Mouse (Mus musculus): Measurements from ENCODE around the gene Tsnax. TPM values are rescaled to one million over a fixed set of nuclear protein-coding genes. Genes with fewer than 3 reads are reported as not detected.

Tsnax gene
- polyA plus RNA-seq, 1 experiment from 2014 or later = 162 TPM

DNA sequence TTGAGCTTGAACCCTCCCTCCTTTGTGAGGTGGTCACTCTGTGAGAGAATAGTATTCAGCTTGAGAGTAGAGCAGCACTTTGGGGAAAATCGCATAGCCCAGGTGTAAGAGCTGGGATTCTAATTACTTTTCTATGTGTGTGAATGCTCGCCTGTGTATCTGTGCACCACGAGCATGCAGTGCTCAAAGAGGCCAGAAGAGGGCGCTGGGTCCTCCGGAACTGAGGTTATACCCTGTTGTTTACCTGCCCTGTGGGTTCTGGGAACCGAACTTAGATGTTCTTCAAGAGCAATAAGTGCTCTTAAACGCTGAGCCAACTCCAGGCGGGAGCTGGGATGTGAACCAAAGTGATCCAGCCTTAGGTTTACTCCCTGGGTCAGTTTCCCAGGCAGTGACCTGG lies 32.0 kb upstream of the Tsnax start:
- Histone ChIP-seq H3K4me2 (ENCODE audit: low read length) (no peak overlapping the region), H3K27me3 (replicated peaks; ENCODE audit: control insufficient read depth, insufficient read depth, low read length) (no peaks in the 10 kb centered on the region), H3K36me3 (ENCODE audit: control insufficient read depth, insufficient read depth) (no peaks in the 10 kb centered on the region), H3K4me3 (replicated peaks; ENCODE audit: low read length) (no peak overlapping the region), H3K9ac (replicated peaks; ENCODE audit: low read depth, low read length) (no peak overlapping the region), H3K4me1 (replicated peaks; ENCODE audit: control insufficient read depth, insufficient read depth, low read length) (no peaks in the 10 kb centered on the region), H3K27ac (ENCODE audit: low read length) (no peak overlapping the region), H3K9me3 (ENCODE audit: control insufficient read depth, low read length) (no peaks in the 10 kb centered on the region)
- WGBS = 86% methylated on average over 8 of the region's 8 CpGs
- ATAC-seq = no peak

DNA sequence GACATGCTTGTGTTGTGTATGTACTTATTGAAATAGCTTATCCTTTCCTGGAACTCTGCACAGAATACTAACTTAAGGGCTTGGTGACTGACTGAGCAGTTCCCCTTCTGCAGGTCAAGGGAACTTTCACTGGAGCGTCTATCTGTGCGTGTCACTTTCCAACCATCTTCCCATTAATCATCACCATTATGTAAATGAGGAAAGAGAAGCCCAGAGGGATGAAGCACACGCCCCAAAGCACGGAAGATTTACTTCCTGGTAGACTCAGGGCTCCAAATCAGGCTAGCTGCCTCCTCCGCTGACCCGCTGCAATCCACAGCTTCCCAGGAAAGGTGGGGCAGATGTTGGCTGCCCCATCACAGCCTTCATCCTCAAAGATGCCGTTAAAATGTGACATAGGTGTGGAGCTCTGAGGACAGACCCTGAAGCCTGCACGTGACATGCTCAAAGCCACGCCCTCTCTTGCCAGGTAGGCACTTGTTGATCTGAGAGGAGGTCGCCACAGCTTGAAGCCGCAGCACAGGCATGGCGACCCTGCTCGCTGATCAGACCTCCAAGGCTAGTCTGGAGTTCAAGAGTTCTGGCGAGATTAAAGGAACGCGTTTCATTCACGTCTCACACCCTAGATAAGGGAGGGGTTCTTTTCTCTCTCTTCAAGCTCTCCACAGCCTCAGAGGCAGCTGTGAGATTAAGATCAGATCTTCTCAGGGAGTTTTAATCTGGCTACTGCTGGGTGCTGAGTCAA lies 21.7 kb upstream of the Tsnax start:
- Histone ChIP-seq H3K4me1 (replicated peaks; ENCODE audit: control insufficient read depth, insufficient read depth, low read length) (no peaks in the 10 kb centered on the region), H3K4me3 (replicated peaks; ENCODE audit: low read length) (no peak overlapping the region), H3K9ac (replicated peaks; ENCODE audit: low read depth, low read length) (no peak overlapping the region), H3K36me3 (ENCODE audit: control insufficient read depth, insufficient read depth) (no peaks in the 10 kb centered on the region), H3K9me3 (ENCODE audit: control insufficient read depth, low read length) (no peaks in the 10 kb centered on the region), H3K4me2 (ENCODE audit: low read length) (no peak overlapping the region), H3K27ac (ENCODE audit: low read length) (no peak overlapping the region), H3K27me3 (replicated peaks; ENCODE audit: control insufficient read depth, insufficient read depth, low read length) (no peaks in the 10 kb centered on the region)
- WGBS = 17% methylated on average over 17 of the region's 17 CpGs
- no peak for ATAC-seq

DNA sequence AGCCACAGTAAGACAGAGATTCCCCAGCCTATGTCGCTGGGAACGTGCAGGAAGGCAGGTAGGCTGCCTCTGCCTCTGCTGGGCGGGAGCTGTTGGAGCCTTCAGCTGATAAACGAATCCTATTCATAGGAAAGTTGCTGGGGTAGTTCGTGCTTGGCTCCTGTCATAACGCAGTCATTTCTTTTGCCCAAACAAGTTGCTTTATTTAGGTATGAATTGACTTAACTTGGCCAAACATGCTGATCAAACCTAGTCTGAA lies 21.2 kb upstream of the Tsnax start:
- Histone ChIP-seq H3K27me3 (replicated peaks; ENCODE audit: control insufficient read depth, insufficient read depth, low read length) (no peaks in the 10 kb centered on the region), H3K36me3 (ENCODE audit: control insufficient read depth, insufficient read depth) (no peaks in the 10 kb centered on the region), H3K4me1 (replicated peaks; ENCODE audit: control insufficient read depth, insufficient read depth, low read length) (no peaks in the 10 kb centered on the region), H3K4me3 (replicated peaks; ENCODE audit: low read length) (no peak overlapping the region), H3K27ac (ENCODE audit: low read length) (no peak overlapping the region), H3K9ac (replicated peaks; ENCODE audit: low read depth, low read length) (no peak overlapping the region), H3K9me3 (ENCODE audit: control insufficient read depth, low read length) (no peaks in the 10 kb centered on the region), H3K4me2 (ENCODE audit: low read length) (no peak overlapping the region)
- ATAC-seq = no peak
- WGBS = 30% methylated on average over 6 of the region's 6 CpGs

DNA sequence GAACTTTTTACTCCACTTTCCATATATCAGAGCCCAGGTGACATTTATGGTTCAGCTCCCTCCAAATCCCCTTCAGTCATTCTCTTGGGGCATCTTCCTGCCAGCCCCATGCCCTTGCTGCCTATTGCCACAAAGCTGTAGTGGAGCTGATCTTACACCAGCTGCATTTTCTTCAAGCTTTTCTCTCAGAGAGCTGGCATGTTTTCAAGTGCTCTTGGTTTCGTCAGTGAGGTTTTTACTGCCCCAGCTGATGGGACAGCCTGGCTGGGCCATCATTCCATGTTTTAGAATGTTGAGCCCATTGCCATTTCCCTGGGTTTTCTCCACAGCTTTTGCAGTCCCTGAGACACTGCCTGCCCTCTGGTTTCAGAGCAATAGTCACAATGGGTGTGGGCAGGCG lies 17.0 kb upstream of the Tsnax start:
- no peaks in the 10 kb centered on the region for H3K36me3 ChIP-seq (ENCODE audit: control insufficient read depth, insufficient read depth)
- no peaks in the 10 kb centered on the region for H3K4me1 ChIP-seq (replicated peaks; ENCODE audit: control insufficient read depth, insufficient read depth, low read length)
- ATAC-seq = no peak
- H3K9ac ChIP-seq (replicated peaks; ENCODE audit: low read depth, low read length) = no peak overlapping the region
- no peak overlapping the region for H3K4me2 ChIP-seq (ENCODE audit: low read length)
- WGBS = 66% methylated on average over 2 of the region's 2 CpGs
- H3K4me3 ChIP-seq (replicated peaks; ENCODE audit: low read length) = no peak overlapping the region
- no peak overlapping the region for H3K27ac ChIP-seq (ENCODE audit: low read length)
- no peaks in the 10 kb centered on the region for H3K27me3 ChIP-seq (replicated peaks; ENCODE audit: control insufficient read depth, insufficient read depth, low read length)
- 0 out of 2 replicates have a peak, but pooled peaks cover 3% of the 10 kb centered on the region for H3K9me3 ChIP-seq (ENCODE audit: control insufficient read depth, low read length)

DNA sequence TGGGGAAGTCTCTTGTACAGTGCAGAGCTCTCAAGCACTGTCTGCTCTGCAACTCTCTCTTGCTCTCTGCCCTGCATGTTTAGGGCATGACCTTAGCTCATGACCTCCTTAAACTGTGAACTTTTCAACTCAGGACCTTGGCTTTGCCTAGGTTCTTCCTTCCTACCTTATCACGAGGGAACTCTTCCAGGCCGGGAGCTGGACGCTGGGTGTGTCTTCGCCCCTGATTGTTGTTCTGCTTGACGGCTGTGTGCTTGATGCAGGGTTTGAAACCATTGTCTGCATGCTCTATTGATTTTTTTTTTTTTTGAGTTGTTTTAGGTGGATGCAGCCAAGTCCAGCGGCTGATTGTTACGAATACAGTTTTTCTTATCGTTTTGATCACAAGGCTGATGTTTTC lies 11.3 kb downstream of the Tsnax start:
- Histone ChIP-seq H3K9ac (replicated peaks; ENCODE audit: low read depth, low read length) (no peak overlapping the region), H3K9me3 (ENCODE audit: control insufficient read depth, low read length) (no peaks in the 10 kb centered on the region), H3K4me1 (replicated peaks; ENCODE audit: control insufficient read depth, insufficient read depth, low read length) (no peaks in the 10 kb centered on the region), H3K36me3 (ENCODE audit: control insufficient read depth, insufficient read depth) (peaks cover 20% of the 10 kb centered on the region), H3K4me3 (replicated peaks; ENCODE audit: low read length) (no peak overlapping the region), H3K27me3 (replicated peaks; ENCODE audit: control insufficient read depth, insufficient read depth, low read length) (no peaks in the 10 kb centered on the region), H3K4me2 (ENCODE audit: low read length) (no peak overlapping the region), H3K27ac (ENCODE audit: low read length) (no peak overlapping the region)
- no peak for ATAC-seq
- 93% methylated on average over 8 of the region's 8 CpGs for WGBS

DNA sequence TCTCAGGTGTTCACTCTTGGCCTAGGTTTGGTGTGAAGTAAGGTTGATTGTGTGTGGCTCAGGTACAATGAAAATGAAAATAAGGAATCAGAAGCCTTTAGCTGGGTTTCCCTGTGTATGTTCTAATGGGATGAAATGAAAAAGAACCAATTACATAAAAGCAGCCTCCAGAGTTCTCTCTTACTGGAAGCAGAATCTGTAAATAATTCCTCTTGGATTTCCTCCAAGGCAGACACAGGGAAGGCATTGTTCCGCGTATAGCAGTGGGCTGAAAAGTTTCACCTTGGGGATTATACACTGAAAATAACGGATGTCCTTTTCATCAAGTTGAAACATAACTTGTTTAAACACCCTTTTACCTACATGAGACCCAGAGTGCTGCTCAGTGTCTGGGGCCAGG lies 14.4 kb downstream of the Tsnax start:
- Histone ChIP-seq H3K4me2 (ENCODE audit: low read length) (no peak overlapping the region), H3K9me3 (ENCODE audit: control insufficient read depth, low read length) (no peaks in the 10 kb centered on the region), H3K4me3 (replicated peaks; ENCODE audit: low read length) (no peak overlapping the region), H3K27ac (ENCODE audit: low read length) (no peak overlapping the region), H3K36me3 (ENCODE audit: control insufficient read depth, insufficient read depth) (peaks cover 27% of the 10 kb centered on the region), H3K9ac (replicated peaks; ENCODE audit: low read depth, low read length) (no peak overlapping the region), H3K27me3 (replicated peaks; ENCODE audit: control insufficient read depth, insufficient read depth, low read length) (no peaks in the 10 kb centered on the region), H3K4me1 (replicated peaks; ENCODE audit: control insufficient read depth, insufficient read depth, low read length) (no peaks in the 10 kb centered on the region)
- ATAC-seq = no peak
- 42% methylated on average over 3 of the region's 3 CpGs for WGBS

DNA sequence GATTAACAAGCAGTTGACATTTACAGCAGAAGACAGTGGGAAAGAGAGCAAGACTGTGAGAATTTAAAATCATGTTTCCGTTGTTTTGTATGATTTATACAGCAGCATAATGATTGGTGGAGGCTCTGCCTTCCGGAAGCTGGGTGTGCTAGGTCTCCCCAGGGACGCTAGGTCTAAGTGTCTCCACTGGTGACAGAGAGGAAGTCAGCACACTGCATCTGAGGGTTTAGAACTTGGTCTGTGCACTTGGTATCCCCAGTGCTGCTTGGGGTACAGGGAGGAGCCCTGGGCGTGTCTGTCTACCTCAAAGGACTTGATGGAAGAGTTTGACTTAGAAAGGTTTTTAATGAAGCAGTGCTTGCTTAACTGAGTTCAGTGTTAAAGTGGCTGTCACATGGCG lies 16.0 kb downstream of the Tsnax start:
- Histone ChIP-seq H3K4me1 (replicated peaks; ENCODE audit: control insufficient read depth, insufficient read depth, low read length) (no peaks in the 10 kb centered on the region), H3K4me2 (ENCODE audit: low read length) (no peak overlapping the region), H3K36me3 (ENCODE audit: control insufficient read depth, insufficient read depth) (peaks cover 27% of the 10 kb centered on the region), H3K4me3 (replicated peaks; ENCODE audit: low read length) (no peak overlapping the region), H3K27ac (ENCODE audit: low read length) (no peak overlapping the region), H3K9me3 (ENCODE audit: control insufficient read depth, low read length) (no peaks in the 10 kb centered on the region), H3K9ac (replicated peaks; ENCODE audit: low read depth, low read length) (no peak overlapping the region), H3K27me3 (replicated peaks; ENCODE audit: control insufficient read depth, insufficient read depth, low read length) (no peaks in the 10 kb centered on the region)
- WGBS = 94% methylated on average over 5 of the region's 5 CpGs
- ATAC-seq = no peak

DNA sequence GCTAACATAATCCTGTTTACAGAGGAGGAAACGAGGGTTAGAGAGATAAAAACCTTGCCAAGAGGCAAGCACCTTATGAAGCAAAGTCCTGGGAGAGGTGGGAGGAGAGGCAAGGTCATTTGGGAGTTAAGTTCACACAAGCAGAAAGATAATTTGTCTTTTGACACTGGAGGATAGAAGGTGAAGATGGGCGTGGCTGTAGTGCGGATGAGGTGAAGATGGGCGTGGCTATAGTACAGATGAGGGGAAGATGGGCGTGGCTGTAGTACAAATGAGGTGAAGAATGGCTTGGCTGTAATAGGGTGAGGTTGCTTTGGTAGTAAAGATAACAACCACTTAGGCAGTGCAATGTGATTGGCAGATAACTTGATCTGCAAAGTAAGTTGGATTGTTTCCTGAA lies 18.5 kb downstream of the Tsnax start:
- WGBS = 85% methylated on average over 5 of the region's 5 CpGs
- peaks cover 13% of the 10 kb centered on the region for H3K36me3 ChIP-seq (ENCODE audit: control insufficient read depth, insufficient read depth)

DNA sequence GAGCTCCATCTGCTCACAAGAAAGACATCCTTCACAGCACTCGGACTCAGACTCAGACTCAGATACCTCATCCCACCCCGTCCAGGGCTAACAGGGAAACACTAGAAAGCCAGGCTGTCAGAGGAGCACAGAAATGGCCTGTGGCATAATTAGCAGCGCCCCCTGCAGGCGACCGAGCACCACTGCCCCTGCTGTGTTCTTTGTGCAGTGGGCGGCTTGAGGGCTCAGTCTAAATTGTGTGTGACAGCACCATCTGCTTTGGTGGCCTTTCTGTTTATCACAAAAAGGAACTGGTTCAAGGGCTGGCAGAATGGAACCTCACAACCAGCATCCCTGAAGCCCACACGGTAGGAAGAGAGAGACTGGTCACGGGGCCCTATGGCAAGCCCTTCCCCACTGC lies 21.9 kb downstream of the Tsnax start:
- no peak overlapping the region for H3K9ac ChIP-seq (replicated peaks; ENCODE audit: low read depth, low read length)
- H3K27me3 ChIP-seq (replicated peaks; ENCODE audit: control insufficient read depth, insufficient read depth, low read length) = no peaks in the 10 kb centered on the region
- no peak overlapping the region for H3K27ac ChIP-seq (ENCODE audit: low read length)
- H3K9me3 ChIP-seq (ENCODE audit: control insufficient read depth, low read length) = no peaks in the 10 kb centered on the region
- H3K36me3 ChIP-seq (ENCODE audit: control insufficient read depth, insufficient read depth) = peaks cover 16% of the 10 kb centered on the region
- ATAC-seq = peak; percentile 63
- H3K4me3 ChIP-seq (replicated peaks; ENCODE audit: low read length) = no peak overlapping the region
- 22% methylated on average over 8 of the region's 8 CpGs for WGBS
- no peak overlapping the region for H3K4me2 ChIP-seq (ENCODE audit: low read length)
- H3K4me1 ChIP-seq (replicated peaks; ENCODE audit: control insufficient read depth, insufficient read depth, low read length) = no peaks in the 10 kb centered on the region

More for the DNA sequence above, 18.5 kb downstream of the Tsnax start:
- Histone ChIP-seq H3K27me3 (replicated peaks; ENCODE audit: control insufficient read depth, insufficient read depth, low read length) (no peaks in the 10 kb centered on the region), H3K4me1 (replicated peaks; ENCODE audit: control insufficient read depth, insufficient read depth, low read length) (no peaks in the 10 kb centered on the region), H3K27ac (ENCODE audit: low read length) (no peak overlapping the region), H3K4me3 (replicated peaks; ENCODE audit: low read length) (no peak overlapping the region), H3K9me3 (ENCODE audit: control insufficient read depth, low read length) (no peaks in the 10 kb centered on the region), H3K4me2 (ENCODE audit: low read length) (no peak overlapping the region), H3K9ac (replicated peaks; ENCODE audit: low read depth, low read length) (no peak overlapping the region)
- no peak for ATAC-seq

DNA sequence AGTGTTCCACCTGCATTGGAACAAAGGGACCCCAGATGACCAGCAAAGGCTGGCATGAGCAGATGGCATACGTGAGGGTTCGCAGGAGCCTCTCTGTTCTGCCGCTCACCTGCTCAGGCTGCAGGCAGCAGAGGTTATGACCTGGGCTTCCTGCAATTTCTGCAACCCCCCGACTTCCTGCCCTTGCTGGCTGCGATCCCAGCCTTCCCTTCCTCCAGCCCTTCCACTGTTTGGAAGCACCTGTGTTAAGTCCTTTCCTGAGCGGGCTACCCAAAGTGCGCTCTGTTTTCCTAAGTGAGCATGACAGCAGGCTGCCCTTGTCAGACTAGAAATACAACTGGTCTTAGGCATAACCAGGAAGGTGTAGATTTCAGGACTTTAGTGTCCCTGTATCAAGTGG lies 24.3 kb downstream of the Tsnax start:
- Histone ChIP-seq H3K4me2 (ENCODE audit: low read length) (no peak overlapping the region), H3K36me3 (ENCODE audit: control insufficient read depth, insufficient read depth) (peaks cover 18% of the 10 kb centered on the region), H3K27ac (ENCODE audit: low read length) (peak overlapping the region; percentile 36), H3K4me3 (replicated peaks; ENCODE audit: low read length) (no peak overlapping the region), H3K27me3 (replicated peaks; ENCODE audit: control insufficient read depth, insufficient read depth, low read length) (no peaks in the 10 kb centered on the region), H3K9me3 (ENCODE audit: control insufficient read depth, low read length) (no peaks in the 10 kb centered on the region; the same call in 1 of the 2 replicates), H3K9ac (replicated peaks; ENCODE audit: low read depth, low read length) (no peak overlapping the region), H3K4me1 (replicated peaks; ENCODE audit: control insufficient read depth, insufficient read depth, low read length) (no peaks in the 10 kb centered on the region)
- ATAC-seq = no peak
- WGBS = 91% methylated on average over 7 of the region's 7 CpGs

Data from forebrain, embryonic 16.5 days (tissue).